Mouse (Mus musculus): Measurements from ENCODE around the gene Cfap299. TPM values are rescaled to one million over a fixed set of nuclear protein-coding genes. Genes with fewer than 3 reads are reported as not detected.

The Cfap299 gene
- total RNA-seq, 2 experiments from 2014 or later = not detected

DNA sequence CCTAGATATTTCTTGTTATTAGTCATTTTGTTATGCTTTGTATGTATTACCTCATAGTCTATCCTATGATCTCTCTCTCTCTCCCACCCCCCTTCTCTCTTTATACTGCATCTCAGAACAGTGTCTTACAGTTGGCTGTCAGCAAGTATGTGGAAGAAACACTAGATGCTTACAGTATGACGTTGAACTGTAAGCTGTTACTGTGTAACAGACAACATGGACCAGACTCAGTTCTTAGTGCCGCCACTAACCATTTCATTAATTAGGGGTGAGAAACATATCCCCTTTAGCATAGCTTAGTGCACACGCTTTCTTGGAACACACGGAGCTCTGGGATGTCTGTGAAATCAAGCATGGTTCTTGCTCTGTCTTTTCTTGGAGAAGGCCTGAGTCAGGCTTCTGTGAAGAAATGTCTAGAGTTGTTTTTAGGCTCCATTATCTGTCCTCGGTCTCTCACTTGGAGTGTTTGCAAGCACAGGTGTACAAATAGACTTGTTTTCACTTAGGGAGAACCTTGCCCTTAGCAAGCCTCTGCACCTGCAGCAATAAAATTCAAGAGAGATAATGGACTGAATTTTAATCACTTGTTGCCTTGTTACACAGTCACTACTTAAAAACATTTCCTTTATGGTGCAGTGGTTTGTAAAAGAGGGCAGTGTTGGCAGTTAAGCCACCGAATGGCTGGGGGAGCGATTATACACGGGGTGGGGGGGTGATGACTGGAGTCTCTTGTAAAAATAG is 47.1 kb downstream of the Cfap299 start:
- no peak for DNase-seq
- intact Hi-C loops (cut with DNase I) = no loop called here

DNA sequence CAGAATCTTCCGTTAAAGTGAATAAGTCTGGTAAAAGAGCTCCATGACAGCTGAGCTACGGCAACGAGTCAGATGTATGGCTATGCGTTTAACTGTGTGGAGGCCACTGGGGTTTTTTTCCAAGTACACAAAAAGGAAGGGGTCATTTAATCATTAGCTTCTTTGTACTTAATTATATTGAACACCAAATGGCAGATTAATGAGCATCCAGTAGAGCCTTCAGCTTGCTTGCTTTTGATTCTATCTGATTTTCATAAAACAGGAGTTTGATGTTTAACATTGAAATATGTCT is 47.6 kb downstream of the Cfap299 start:
- no peak for DNase-seq
- intact Hi-C loops (cut with DNase I) = no loop called here

DNA sequence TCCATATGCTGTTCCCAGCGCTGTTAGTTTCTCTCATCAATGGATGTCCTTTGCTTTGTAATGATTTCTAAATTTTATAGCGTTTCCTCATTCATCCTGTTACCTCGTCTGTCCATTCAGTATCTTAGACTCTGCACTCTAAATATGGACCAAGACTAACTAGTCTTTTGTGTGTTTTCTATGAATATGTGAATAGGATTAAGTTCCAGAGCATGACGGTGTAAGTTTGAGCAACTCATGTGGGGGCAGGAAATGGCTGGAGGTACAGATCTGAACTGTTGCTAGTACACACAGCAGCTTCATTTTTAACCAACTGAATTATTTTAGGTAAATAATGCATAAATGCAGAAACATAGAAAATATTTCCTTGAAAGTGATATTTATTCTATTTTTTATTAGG is 51.3 kb downstream of the Cfap299 start:
- intact Hi-C loops (cut with DNase I) = no loop called here

DNA sequence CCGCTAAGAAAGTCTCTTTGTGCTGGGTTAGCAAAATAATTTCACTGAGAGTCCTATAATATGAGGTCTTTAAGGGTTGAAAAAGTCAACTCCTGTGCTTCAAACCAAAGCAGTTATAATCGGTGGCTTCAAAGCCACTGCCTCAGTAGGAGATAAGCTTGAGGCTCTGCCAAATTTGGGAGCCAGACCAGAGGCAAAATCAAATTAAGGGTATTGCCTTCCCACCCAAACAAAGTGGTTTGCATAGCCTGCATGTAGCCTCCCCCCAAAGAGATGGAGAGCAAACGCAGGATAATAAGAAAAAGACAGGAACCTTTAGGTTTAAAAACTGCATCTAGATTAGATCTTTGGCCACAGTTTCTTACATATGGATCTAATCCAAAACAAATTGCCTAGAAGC is 58.0 kb downstream of the Cfap299 start:
- intact Hi-C loops (cut with DNase I) = no loop called here
- no peak for DNase-seq

More for the DNA sequence above, 51.3 kb downstream of the Cfap299 start:
- no peak for DNase-seq

DNA sequence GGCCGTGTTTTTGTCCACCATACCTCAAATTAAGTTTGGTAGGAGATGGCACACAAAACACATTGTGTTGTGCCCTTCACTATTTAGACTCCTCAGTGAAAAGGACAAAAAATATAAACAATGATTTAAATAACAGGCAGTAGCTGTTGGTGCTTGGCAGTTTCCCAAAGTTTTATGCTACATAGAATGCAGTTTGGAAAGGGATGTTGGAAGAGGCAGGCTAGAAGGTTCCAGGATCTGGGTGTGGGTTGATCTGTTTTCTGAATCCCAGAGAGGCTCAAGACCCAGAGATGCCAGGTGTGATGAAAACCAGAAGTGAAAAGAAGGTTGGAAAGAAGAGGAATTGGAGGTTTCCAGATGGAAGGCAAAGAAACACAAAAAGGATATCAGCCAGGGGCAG is 73.1 kb downstream of the Cfap299 start:
- no peak for DNase-seq
- intact Hi-C loops (cut with DNase I) = no loop called here

DNA sequence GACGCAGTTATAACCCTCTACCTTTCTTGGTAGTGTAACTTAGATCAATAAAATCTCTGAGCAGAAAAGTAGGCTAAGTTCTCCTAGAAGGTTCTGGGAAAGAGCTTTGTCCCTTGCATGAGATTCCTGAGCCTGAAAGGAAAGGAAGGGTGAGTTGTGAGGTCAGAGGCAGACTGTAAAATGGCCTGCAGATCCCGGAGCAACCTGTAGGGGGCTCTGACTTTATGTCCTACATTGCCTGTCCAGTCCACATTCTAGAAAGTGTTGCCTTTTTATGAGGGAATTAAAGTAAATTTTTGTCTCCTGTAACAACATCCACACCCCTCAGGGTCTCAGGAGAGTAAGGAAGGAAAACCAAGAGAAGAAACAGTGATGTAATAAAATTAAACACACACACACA is 81.0 kb downstream of the Cfap299 start:
- DNase-seq = peak in 1 of 2 experiments; percentile 21
- intact Hi-C loops (cut with DNase I) = no loop called here

DNA sequence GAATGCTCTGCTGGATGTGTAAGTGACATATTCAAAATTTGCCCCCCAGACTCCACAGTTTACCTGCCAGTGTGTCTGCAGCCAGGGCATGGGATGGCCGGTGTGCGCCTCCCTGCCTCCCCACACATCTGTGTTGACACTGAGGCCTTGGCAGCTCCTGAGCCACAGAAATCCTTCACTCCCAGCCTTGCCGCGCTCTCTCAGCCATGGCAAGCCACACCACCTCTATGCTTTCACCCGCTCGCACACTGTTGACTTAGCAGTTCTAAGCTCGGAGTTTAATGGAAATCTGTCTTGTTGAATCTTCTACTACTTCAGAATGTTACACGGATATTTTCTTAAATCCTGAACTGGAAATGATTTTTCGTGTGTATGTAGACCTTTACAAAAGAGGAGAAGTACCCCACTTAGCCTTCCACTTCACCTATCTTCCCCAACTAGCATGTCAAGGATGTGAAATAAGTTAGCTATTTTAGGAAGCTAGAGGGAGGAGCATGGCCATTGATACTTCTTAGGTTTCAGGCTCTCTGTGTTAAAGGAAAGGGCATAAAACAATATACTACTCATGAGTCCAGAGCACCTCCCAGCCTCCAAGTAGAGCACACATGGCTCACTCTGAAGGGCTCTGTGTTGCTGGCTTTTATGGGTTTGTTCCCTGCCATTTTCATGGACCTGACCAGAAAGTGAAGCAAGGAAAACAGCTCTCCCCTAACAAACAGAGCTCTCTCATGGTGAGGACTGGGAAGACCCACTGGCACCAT is 87.5 kb downstream of the Cfap299 start:
- no peak for DNase-seq

DNA sequence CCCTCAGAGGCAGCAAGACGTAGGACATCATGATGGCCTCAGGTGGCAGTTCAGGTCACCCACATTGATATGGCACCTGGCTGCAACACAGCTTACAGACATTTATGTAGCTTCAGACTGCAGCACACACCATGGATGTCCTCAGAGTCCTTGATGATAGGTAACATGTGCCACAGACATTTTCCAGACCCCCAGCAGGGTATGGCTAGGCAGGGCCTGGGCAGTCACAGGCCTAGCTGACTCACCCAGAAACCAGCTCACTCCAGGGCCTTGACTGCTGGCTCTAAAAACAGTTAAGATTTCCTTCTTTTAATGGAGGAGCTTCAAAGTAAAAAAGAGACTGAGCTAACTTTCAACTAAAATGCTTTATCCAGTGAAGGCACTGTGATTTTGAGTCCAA is 95.9 kb downstream of the Cfap299 start:
- intact Hi-C loops (cut with DNase I) = no loop called here
- DNase-seq = peak; percentile 10 to 11

More for the DNA sequence above, 87.5 kb downstream of the Cfap299 start:
- intact Hi-C loops (cut with DNase I) = no loop called here

DNA sequence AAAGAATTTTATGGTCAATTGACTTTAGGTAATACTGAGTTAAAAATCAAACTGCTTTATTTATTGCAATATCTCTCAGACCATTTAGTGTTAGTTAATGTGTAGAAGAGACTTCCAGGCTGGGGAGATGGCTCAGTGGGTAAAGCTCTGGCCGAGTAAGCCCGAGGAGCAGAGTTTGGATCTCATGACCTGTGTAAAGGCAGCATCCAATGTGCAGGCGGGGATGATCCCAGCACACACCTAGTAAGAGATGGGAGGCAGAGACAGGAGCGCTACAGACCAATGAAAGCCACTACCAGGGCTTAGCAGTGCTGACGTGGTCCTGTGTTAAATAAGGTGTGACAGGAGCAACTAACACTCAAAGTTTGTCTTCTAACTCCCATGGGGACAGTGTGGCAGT is 97.0 kb downstream of the Cfap299 start:
- no peak for DNase-seq
- intact Hi-C loops (cut with DNase I) = no loop called here

DNA sequence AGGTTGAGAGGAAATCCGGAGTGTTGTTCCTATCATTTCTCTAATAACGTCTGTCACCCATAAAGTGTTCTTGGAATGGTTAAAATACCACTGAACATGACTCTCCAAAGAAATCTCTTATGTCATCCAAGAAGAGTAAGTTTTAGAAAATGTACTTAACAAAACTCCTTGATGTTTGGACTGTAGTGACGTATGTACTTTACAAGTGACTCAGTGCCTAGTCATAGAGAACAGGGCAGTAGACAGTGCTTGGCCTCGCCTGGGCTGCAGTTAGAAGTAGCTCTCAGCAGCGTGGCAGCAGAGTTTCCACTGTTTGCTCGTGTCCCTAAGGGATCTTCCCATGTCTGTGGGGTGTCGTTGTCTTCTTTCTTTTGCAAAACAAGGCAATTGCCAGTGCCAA is 101.0 kb downstream of the Cfap299 start:
- no peak for DNase-seq
- intact Hi-C loops (cut with DNase I) = loop anchor here (5.0 kb wide), 1 partner anchor 432 kb away; no protein-coding TSS in a partner anchor

DNA sequence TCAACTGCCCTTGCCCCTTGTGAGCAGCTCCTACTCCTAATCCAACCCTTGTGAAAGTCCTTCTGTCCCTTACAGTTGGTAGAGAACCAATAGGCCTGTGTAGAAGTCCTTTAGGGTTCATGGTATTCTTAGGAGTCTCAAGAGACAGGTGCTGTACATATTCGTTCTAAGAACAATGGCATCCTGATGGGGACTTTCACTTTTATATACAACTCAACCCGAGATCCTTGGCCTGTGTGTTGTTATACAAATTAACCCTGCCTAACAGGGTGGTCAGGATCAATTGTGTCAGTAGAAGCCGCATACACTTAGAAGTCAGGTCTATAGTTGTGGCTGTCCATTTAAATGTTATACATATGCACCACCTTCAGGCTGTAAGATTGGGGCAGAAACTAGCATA is 109.6 kb downstream of the Cfap299 start:
- no peak for DNase-seq
- intact Hi-C loops (cut with DNase I) = no loop called here

DNA sequence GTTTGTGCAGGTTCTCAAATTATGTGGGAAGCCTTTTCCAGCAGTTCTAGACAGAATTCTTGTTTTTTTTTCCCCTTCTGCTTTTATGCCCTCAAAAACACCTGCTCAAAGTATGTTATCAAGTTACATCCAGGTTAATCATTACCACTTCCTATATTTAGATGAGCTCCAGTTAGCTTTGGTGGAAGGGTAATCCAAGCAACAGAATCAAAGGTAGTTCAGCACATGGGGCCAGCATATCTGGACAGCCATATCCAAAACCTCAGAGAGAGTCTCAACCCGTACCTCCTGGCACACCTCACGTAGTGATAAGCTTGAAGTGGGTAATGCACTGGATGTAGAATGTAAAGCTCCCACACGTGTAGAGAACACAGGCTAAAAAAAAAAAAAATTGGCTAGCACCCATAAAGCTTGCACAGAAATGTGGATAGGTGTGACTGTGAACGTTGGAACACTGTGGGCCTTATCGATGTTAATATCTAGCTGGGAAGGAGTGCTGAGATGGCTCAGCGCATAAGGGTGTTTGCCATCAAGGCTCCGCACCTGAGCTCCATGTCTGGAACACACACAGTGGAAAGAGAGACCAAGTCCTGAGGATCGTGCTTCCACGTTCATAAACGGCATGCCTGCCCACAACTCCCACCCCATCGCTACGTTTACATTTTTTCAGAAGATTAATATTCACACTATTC is 117.8 kb downstream of the Cfap299 start:
- intact Hi-C loops (cut with DNase I) = no loop called here
- no peak for DNase-seq

DNA sequence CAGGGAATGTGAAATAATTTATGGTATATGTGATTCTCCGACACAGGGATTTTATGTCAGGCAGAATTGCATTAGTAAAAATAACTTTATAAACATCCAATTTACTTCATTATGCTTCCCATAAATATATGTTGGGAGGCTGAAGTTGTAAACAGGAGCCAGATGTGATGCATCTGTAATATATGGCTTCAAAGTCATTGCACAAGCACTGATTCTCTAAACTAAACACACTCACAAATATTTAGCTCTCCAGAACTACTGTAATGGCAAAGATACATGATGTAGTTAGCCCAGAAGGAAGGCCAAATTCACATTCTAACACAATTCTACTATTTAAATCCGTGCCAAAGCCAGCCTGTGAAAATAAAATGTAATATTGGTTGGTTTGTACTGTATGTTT is 120.8 kb downstream of the Cfap299 start:
- DNase-seq = no peak
- intact Hi-C loops (cut with DNase I) = no loop called here

DNA sequence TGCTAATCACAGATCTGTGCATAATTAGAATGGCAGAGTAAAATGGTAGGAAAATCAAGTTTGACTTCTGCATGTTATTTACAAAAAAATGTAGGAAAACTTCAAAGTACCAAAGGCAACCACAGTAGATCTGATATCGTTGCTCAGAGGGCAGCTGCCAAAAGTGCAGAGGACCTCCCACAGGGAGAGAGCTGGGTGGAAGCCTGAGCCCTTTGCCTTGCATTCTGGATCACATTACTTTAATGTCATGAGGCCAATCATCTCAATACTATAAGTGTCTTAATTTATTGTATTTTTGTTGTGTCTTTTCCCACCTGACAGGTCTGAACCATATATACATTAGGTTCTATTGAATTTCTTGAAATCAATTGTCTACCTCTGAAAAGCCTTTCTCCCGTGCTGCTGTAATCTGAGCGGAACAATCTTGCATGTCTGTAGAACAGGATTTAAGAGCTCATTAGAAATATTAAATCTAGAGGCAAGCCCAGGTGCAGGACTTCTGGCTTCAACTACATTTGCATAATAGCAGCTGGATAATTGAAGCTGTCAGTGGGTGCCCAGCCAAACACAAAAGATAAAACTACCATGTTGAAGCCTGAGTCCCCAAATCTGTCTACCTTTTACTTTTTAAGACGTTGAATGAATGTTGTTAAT is 137.9 kb downstream of the Cfap299 start:
- DNase-seq = no peak
- intact Hi-C loops (cut with DNase I) = no loop called here

DNA sequence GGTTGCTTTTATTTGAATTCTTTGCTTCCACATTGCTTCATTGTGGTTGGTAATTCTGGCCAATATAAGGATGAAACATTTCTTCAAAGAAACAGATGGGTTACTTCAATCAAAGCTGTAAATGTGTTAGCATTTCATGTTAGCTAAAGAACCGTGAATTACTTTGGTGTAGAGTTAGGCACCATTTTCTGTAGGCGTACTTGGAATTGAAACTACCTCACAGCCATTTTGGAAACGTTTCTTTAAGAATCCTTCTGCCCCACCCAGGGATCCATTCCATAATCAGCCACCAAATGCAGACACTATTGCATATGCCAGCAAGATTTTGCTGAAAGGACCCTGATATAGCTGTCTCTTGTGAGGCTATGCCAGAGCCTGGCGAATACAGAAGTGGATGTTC is 140.9 kb downstream of the Cfap299 start:
- intact Hi-C loops (cut with DNase I) = no loop called here
- no peak for DNase-seq

DNA sequence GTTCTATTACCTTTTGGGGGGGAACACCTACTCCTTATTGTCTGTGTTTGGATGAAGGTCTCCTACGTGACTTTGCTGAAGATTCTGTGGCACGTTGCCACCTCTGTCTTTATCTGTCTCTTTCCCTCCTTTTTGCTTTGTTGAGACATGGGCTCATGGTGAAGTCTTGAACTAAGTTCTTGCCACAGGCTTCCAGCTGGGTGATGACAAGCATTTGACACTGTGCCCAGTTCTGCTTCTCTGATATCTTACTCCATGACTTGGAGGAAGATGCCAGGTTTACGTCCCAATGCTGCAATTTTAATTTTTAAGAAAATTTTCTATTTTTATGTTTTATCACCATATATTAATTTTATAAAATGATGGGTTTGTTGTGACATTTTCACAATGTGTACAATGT is 147.4 kb downstream of the Cfap299 start:
- intact Hi-C loops (cut with DNase I) = no loop called here
- DNase-seq = peak; percentile 8 to 10

DNA sequence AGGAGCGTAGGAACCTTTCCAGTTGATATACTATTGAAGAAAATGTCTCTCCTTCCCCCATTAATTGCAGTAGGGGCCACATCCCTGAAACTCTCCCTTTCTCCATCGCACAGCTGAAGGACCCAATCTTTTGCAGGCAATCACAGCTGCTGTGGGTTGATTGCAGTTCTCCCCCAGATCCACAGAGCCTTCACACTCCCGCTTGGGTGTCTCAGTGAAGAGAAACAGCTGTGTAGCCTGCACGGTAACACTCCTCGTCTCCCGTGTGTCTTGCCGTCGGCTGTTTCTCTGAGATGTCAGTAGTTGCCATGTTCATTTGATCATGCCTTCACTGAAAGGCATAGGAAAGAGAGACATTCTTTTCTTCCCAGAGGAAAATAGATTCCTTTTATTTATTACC is 148.2 kb downstream of the Cfap299 start:
- intact Hi-C loops (cut with DNase I) = no loop called here

DNA sequence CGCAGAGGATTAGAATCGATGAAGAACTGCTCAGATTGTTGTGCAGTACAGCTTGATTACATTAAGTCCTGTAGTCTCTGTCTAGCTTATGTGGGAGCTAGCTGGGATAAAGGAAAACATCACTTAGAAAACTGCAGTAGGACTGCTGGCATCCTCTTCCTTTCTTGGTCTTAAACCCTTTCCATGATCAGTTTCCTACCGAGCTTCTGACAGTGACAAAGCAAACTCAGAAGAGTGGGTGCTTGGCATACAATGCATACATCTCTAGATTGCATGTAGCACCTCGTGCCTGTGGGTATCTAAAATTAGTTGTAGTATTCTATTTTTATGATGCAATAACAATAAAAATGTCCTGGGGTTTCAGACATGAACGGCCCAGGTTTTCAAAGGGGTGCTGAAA is 154.4 kb downstream of the Cfap299 start:
- intact Hi-C loops (cut with DNase I) = no loop called here
- DNase-seq = no peak

More for the DNA sequence above, 148.2 kb downstream of the Cfap299 start:
- peak; percentile 4 to 5 for DNase-seq

DNA sequence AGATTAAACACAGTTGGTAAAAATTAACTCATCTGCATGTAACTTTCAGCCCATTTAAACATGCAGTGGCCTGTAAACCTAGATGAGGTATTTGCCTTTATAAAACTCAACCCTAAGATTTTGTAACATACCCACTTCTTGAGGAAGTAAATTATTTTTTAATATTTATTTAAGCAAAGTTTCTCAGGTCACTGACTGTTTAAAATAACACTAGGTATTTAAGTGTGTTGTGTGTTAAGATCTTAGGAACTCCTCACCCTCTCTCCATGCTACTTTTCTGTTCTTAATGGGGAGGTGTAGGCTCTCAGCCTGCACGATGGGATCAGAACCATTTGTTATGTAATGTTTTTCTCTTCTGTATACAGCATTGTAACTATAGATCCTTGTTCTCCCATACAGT is 156.1 kb downstream of the Cfap299 start:
- intact Hi-C loops (cut with DNase I) = no loop called here
- no peak for DNase-seq

DNA sequence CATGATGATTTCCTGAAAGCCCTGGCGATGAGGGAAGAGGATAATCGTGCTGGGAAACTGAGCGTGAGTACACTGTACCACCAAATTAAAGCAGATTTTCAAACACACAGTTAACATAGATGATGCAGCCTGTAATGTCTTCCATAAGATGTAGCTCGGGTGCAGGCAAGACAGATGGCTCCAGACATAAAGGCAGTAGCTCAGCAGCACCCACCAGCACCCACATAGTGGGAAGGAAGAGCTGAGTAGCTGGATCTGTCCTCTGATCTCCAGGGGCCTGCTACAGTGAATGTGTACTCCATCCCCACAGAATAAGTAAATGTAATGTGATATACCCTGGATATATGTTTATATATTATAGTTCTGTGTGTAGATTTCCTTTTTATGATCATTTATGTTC is 169.2 kb downstream of the Cfap299 start:
- no peak for DNase-seq
- intact Hi-C loops (cut with DNase I) = no loop called here

DNA sequence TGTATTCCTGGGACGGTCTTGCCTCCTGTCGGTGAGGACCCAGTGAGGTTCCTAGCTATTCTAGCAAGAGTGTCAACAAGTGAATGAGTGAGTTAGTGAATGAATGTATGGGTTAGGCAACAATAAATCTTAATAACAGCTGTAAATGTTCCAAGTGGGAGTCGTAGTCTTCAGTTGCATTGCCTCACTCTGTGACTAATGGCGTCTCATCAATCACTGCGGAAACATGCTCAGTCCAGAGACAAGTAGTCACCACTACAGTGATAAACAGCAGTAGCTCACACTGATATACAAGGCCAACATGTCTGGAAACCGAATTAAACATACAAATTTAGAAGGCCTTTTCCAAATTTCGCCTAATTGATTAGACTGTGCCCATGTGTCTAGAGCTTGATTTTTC is 187.1 kb downstream of the Cfap299 start:
- DNase-seq = no peak
- intact Hi-C loops (cut with DNase I) = no loop called here
